Mouse (Mus musculus) layer of hippocampus, adult 18-20 months (tissue): ENCODE results near the gene Fbxo41. TPM values are rescaled to one million over a fixed set of nuclear protein-coding genes. Genes with fewer than 3 reads are reported as not detected.

ENCODE experiments used
- DNase-seq, 2 experiments: peaks; one replicate each; pipeline ENCODE4 v3.0.0; 2022; ENCODE audit warnings: low spot score in 2 of 2
- total RNA-seq, 2 experiments: library from RNA; stranded (reverse); gene quantifications; 2 replicates each; pipeline ENCODE4 v1.2.3; 2021

Gene Fbxo41
- total RNA-seq, 2 experiments from 2014 or later = 86.4 to 86.8 TPM

- no peak for DNase-seq
Measured at GRCm38 (mm10) chr6:85496976-85497375, 5.8 kb downstream of the Fbxo41 start.

- no peak for DNase-seq
Measured at GRCm38 (mm10) chr6:85491606-85492005, 11.2 kb downstream of the Fbxo41 start.

DNA sequence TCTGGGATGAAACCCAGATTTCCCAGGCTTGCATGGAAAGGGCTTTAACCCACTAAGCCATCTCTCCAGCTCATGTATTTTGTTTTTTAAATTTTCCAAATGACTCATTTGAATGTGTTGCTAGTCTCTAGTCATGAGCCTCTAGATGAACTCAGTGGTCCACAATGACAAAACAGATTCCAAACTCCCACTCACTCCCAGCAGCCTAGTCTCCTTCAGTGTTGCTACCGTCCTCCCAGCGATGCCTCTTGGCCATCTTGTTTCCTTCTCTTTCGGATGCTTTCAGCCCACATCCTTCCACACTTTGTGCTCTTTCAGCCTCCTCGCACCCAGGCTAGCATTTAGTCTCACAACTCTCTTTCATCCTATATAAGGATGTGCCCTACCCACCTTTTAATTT lies 12.5 kb downstream of the Fbxo41 start:
- DNase-seq = no peak

- DNase-seq = no peak
Measured at GRCm38 (mm10) chr6:85489717-85490116, 13.1 kb downstream of the Fbxo41 start.

- no peak for DNase-seq
Measured at GRCm38 (mm10) chr6:85488510-85488909, 14.3 kb downstream of the Fbxo41 start.

- no peak for DNase-seq
Measured at GRCm38 (mm10) chr6:85485738-85486137, 17.1 kb downstream of the Fbxo41 start.

DNA sequence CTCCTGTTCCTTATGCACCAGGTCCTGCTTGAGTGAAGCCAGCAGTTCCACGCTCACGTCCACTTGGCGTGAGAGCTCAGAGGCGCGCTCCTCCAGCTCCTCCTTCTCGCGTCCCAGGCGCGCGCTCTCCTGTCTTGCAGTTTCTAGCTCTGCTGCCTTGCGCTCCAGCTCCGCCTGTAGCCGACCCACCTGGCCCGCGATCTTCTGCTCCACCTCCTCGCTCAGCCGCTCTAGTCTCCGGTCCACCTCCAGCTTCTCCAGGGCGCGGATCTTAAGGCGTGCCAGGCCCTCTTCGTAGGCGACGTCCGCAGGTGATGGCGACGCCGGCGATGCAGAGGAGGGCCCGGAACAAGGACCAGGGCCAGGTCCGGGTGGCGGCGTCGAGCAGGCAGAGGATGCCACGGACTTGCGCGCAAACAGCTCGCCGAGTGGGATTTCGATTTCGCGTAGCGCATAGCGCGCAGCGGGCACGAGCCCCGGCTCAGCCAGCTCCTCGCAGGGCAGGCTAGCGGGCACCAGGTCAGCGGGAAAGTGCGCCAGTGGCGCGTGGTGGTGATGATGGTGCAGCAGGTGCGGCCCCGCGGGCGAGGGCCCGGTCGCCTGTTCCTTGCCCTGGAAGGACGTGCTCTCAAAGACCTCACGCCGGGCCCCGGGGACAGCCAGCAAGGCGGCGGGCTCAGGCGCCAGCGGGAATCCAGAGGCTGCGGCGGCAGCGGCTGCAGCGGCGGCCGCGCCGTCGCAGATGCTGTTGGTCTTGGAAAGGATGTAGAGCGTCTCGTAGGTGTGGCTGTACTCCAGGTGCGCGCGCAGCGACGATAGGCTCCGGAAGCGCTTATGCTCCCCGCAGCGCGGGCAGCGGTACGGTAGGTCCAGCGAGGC lies 18.7 kb downstream of the Fbxo41 start:
- no peak for DNase-seq

- no peak for DNase-seq
Measured at GRCm38 (mm10) chr6:85480685-85481084, 22.1 kb downstream of the Fbxo41 start.

DNA sequence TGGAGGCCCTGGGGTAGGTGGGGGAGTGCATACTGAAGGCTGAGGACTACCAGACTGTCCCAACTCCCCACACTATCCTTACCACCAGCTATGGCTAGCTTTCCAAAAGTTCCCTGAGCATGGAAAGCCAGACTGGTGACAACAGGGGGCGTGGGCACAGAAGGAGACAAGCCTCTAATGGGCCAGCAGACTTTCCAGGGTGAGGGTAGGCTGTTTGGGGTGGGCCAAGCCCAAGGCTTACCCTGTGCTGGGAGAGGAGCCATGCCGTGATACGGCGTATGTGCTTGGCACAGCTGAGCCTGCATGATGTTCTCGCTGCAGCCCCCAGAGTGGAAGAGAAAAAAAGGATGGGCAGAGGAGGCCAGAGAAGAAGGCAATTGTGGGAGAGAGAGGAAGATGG lies 22.8 kb downstream of the Fbxo41 start:
- DNase-seq = peak in 1 of 2 experiments; percentile 78

GRCm38 (mm10) chr6:85478416-85478815 lies 24.4 kb downstream of the Fbxo41 start:
- DNase-seq = no peak

DNA sequence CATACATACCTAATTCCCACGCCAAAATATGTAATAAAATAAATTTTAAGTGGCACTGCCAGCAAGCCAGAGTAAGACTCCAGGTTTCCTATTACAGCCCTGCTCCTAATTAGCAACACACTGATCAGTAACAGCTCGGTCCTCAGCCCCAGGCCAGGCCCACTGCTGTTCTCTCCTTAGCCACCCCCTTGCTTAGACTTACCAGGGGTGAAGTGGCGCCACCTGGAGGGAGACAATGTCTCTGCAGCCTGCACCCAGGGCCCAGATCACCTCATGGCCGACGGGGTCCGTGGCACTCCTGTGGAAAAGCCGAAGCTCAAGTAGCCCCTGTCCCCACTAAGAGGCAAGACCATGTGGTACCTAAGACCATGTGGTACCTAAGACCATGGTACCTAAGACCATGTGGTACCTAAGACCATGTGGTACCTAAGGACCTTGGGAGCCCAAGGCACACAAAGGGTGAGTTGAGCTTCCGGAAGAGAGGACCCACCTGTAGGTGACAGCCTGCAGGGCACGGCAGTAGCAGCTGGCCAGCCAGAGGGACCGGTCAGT lies 25.4 kb downstream of the Fbxo41 start:
- no peak for DNase-seq

DNA sequence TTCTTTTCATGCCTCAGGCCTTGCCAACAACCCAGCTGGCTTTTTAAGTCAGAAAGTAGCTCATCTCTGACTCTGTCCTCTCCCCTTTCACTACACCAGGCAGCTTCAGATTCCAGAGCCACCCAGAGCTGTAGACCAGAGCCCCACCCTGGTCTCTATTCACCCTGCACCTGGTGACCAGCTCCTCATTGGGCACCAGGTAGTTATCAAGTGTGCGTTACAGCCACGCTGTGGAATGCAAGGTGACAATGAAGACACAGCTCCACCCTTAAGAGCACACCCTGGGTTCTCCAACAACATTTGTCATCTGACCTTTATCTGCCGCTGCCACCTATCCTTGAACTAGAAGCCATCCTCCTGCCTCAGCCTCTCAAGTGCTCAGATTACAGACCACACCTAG lies 27.2 kb downstream of the Fbxo41 start:
- no peak for DNase-seq

GRCm38 (mm10) chr6:85472542-85472941 lies 30.3 kb downstream of the Fbxo41 start:
- DNase-seq = no peak

GRCm38 (mm10) chr6:85471962-85472361 lies 30.8 kb downstream of the Fbxo41 start:
- DNase-seq = no peak

- no peak for DNase-seq
Measured at GRCm38 (mm10) chr6:85469660-85470430, 32.9 kb downstream of the Fbxo41 start.

DNA sequence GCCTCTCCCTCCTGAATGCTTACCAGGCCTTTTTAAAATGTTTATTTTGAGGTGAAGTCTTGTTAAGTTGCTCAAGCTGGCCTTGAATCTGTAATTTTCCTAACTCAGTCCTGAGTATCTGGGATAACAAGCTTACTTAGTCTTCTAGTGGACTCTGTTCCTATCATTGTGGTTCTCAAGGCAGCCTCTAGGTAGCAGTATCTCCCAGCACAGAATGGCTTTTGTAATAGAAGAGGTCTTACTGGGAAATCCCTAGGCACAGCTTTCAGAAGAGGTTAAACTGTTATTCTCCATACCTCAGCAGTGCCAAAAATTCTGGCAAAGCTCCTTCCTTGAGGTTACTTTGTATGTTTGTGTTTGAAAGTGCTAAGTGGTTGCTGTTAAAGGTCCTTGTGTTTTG lies 37.4 kb downstream of the Fbxo41 start:
- no peak for DNase-seq

- no peak for DNase-seq
Measured at GRCm38 (mm10) chr6:85459621-85460020, 43.2 kb downstream of the Fbxo41 start.

DNA sequence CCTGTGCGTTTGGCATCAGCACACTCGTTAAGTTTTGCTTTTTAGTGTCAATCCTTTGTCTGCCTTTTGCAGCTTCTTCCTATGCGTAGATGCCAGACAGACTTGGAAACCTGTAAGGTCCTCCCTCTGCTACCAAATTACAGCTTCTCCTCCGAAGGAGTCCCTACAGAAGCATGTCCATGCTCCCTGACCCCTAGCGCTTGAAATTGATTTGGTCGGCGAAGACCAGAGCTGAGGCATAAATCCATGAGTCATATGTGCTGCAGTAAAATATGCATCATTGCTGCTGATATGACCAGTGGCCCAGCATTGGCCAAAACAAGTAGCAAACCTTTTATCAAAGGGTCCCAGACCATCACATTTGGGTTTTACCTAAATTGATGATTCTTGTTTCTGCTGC lies 50.0 kb downstream of the Fbxo41 start:
- DNase-seq = no peak

DNA sequence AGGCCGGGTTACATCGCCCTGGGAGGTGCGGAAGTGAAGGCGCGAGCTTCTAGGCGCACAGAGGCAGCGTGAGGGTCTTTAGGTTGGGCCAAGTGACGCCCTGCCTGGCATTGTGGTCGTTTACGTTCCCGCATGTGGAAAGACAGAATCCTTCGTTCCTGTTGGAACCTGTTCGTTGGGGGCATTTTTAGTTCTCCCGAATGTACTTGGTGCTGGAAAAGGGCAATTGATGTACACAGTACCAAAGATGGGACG lies 50.5 kb downstream of the Fbxo41 start:
- DNase-seq = no peak

- DNase-seq = peak; percentile 98 to 99
Measured at GRCm38 (mm10) chr6:85451664-85452410, 51.0 kb downstream of the Fbxo41 start, which contains the start of gene Pradc1. TSS of gene Pradc1 (minus strand) at chr6:85451970.
